Mouse (Mus musculus) spleen, adult 2 months (tissue): ENCODE measurements around the gene Apoe. TPM values are rescaled to one million over a fixed set of nuclear protein-coding genes. Genes with fewer than 3 reads are reported as not detected.

Experiments
- DNase-seq, 2 experiments: peaks; one replicate each; pipeline versions ENCODE4 v3.0.0 to v3.0.0-alpha.2; 2012 to 2021; ENCODE audit warnings: low spot score in 2 of 2, low read depth in 1 of 2
- H3K27ac ChIP-seq: fragments of 200-500 bp; 2 replicates; pipeline ENCODE4 v1.5.1; 2012; ENCODE audit warnings: low read length, inconsistent platforms; ENCODE audit not compliant: insufficient read depth
- H3K27me3 ChIP-seq: fragments of 200-500 bp; 2 replicates; pipeline ENCODE4 v1.6.1; 2012; ENCODE audit warnings: mild to moderate bottlenecking, moderate library complexity, low read length, inconsistent platforms; ENCODE audit not compliant: control insufficient read depth, insufficient read depth
- H3K36me3 ChIP-seq: fragments of 200-500 bp; 2 replicates; pipeline ENCODE4 v1.6.1; 2012; ENCODE audit warnings: mild to moderate bottlenecking, low read length, inconsistent platforms; ENCODE audit not compliant: control insufficient read depth, insufficient read depth
- H3K4me1 ChIP-seq: fragments of 200-500 bp; 2 replicates; pipeline ENCODE4 v1.6.1; 2011; ENCODE audit warnings: inconsistent platforms; ENCODE audit not compliant: control insufficient read depth, insufficient read depth, insufficient read length
- H3K4me3 ChIP-seq: fragments of 200-500 bp; 2 replicates; pipeline ENCODE4 v1.5.1; 2011; ENCODE audit warnings: mild to moderate bottlenecking, inconsistent platforms; ENCODE audit not compliant: insufficient read depth, insufficient read length; ENCODE audit errors: extremely low read depth
- CTCF ChIP-seq: fragments of 200-500 bp; IDR thresholded peaks from 2 replicates; pipeline ENCODE4 v1.5.1; 2011; ENCODE audit warnings: mild to moderate bottlenecking, inconsistent platforms; ENCODE audit not compliant: insufficient read depth, insufficient read length, insufficient replicate concordance; ENCODE audit errors: extremely low read depth
- POLR2A ChIP-seq: fragments of 200-500 bp; IDR thresholded peaks from 2 replicates; pipeline ENCODE4 v1.6.1; 2011; ENCODE audit warnings: low read depth, low read length, inconsistent platforms
- WGBS: fragments of 180-500 bp; shearing (Covaris S2); methylation state at CpG from one replicate; pipeline ENCODE4 v1.1.7; 2018; 5-methylcytosine and 5-hydroxymethylcytosine counted together
- polyA plus RNA-seq: library from polyadenylated mRNA; depleted of rRNA; stranded (reverse); fragments of >200 nt; gene quantifications from 2 replicates; pipeline ENCODE4 v1.2.3, GENCODE M21; 2012

Apoe gene
- polyA plus RNA-seq, 1 experiment: 1,613 TPM

DNA sequence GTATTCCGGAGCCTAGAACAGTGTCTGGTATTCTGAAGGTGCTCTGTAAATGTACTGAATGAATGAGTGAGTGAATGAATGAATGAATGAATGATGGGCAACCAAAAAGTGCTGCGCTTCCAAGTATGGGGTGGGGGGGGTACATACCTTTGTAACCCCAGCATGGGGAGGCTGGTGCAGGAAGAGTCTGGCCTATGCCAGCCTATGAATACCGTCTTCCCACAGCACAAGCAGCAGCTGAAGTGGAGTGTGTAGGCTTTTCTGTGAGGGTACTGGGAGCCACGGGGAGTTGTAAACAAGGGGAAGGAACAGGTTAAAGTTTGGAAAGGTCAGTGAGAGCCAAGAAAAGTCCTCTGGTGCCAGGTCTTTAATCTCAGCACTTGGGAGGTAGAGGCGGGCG lies 44.8 kb upstream of the Apoe start:
- no peak overlapping the region for H3K27ac ChIP-seq
- TF ChIP-seq CTCF: no peak
- TF ChIP-seq POLR2A: no peak
- 85% methylated on average over 6 of the region's 6 CpGs for whole genome bisulfite sequencing
- no peak overlapping the region for H3K4me3 ChIP-seq
- no peaks in the 10 kb centered on the region for H3K27me3 ChIP-seq
- no peaks in the 10 kb centered on the region for H3K36me3 ChIP-seq
- no peak for DNase-seq
- no peaks in the 10 kb centered on the region; the same call in 1 of the 2 replicates for H3K4me1 ChIP-seq

DNA sequence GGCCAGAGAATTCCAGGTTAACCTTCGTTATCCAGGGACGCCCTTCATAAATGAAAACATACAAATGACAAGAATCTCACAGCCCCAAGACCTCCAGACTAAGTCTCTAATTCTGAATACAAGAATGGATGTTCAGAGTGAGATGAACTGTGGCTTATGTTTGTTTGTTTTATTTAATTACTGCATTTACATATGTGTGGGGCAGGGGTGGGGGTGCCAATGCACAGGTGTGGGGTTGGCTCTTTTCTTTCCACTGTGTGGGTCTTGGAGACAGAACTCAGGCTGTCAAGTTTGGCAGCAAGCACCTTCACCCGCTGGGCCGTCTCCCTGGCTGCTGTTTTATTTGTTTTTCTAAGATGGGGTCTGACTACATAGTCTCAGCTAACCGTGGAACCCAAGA lies 43.5 kb upstream of the Apoe start:
- DNase-seq: no peak
- 90% methylated on average over 5 of the region's 5 CpGs for WGBS
- TF ChIP-seq CTCF (no peak), POLR2A (no peak)
- Histone ChIP-seq H3K27me3 (no peaks in the 10 kb centered on the region), H3K36me3 (no peaks in the 10 kb centered on the region), H3K4me3 (no peak overlapping the region), H3K4me1 (no peaks in the 10 kb centered on the region), H3K27ac (no peak overlapping the region)

DNA sequence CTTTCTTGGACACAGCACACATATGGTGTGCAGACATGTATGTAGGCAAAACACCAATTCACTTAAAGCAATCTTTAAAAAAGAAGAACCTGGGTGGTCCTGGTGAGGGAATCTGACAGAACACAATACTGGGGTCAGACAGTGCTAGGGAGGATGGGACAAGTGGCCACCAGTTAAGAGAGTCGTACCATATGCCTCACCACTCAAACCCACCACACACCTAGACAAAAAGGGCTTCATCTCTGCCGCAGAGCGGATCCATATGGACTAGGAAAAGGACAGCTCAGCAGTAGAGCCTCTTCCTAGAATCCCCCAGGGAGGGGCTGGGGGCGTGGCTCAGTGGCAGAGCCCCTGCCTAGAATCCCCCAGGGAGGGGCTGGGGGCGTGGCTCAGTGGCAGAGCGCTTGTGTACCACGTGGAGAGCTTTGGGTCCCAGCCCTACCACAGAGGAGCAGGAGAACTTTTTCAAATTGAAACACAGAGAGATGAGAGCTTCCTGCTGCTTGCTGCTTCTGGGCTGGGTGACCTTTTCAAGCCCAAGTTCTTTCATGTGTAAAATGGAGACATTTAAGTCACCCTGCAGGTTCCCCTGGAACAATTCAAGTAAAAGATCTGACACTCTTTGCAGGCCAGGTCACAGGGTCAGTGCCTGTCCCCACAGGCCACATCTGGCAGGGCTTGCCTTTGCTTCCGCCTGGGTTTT lies 42.5 kb upstream of the Apoe start:
- H3K27ac ChIP-seq: no peak overlapping the region
- no peak for DNase-seq
- H3K4me3 ChIP-seq: no peak overlapping the region
- no peaks in the 10 kb centered on the region for H3K27me3 ChIP-seq
- H3K36me3 ChIP-seq: no peaks in the 10 kb centered on the region
- TF ChIP-seq POLR2A: no peak
- no peak for TF ChIP-seq CTCF
- no peaks in the 10 kb centered on the region for H3K4me1 ChIP-seq
- WGBS: 45% methylated on average over 8 of the region's 8 CpGs

DNA sequence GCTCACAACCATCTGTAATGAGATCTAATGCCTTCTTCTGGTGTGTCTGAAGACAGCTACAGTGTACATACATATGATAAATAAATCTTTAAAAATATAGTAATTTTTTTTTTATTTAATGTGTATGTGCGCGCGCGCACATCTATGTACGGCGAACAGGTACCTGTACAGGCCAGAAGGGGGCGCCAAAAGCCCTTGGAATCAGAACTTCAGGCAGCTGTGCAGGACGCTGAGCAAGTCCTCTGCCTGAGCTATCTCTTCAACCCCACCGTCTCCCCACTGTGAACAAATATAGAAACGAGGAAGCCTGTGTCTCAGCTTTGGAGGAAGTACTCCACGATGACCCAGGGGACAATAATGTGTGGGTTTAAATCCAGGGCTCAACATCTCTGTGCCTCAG lies 41.3 kb upstream of the Apoe start:
- Histone ChIP-seq H3K4me1 (no peaks in the 10 kb centered on the region), H3K4me3 (no peak overlapping the region), H3K27me3 (no peaks in the 10 kb centered on the region), H3K27ac (no peak overlapping the region), H3K36me3 (no peaks in the 10 kb centered on the region)
- no peak for DNase-seq
- 61% methylated on average over 11 of the region's 11 CpGs for WGBS
- TF ChIP-seq CTCF (no peak), POLR2A (no peak)

DNA sequence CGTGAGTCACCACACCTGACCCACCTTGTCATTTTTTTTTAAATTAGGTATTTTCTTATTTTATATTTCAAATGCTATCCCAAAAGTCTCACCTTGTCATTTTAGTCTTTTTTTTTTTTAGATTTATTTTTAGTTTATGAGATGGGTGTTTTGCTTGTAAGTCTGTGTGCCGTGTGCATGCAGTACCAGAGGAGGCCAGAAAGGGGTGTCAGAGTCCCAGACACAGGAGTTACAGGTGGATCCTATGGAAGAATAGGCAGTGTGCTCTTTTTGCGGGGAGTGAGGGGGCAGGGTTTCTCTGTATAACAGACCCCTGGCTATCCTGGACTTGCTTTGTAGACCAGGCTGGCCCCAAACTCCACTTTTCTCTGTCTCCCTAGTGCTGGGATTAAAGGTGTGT lies 39.8 kb upstream of the Apoe start:
- Histone ChIP-seq H3K27me3 (no peaks in the 10 kb centered on the region), H3K4me3 (no peak overlapping the region), H3K36me3 (no peaks in the 10 kb centered on the region), H3K27ac (no peak overlapping the region), H3K4me1 (no peaks in the 10 kb centered on the region)
- 92% methylated on average over 3 of the region's 3 CpGs for WGBS
- DNase-seq: no peak
- TF ChIP-seq POLR2A (no peak), CTCF (no peak)

DNA sequence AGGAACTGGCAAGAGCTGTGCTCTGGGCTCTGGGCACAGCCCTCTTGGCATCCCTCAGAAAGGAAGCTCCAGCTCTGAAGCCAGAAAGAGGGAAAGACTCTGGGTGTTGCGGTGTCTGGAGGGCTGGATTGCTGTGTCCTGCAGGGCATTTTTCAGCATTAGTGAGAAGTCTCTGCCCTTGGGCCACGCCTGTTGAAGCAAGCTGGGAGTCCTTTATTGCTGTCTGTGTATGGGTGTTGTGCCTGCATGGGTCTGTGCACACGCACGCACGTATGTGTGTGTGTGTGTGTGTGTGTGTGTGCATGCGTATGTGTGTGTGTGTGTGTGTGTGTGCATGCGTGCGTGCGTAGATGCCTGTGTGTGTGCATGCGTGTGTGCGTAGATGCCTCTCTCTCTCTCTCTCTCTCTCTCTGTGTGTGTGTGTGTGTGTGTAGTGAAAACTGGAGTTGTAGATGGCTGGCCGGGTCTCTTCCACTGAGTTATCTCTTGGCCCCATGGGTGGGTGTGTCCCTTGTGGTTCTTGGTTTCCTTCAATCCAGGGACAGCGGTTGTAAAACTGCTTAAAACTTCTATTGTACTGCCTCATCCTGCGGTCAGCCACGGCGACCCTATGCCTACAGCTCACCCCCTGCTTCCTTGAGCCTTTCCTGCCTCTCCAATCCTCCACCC lies 37.5 kb upstream of the Apoe start:
- no peaks in the 10 kb centered on the region for H3K4me1 ChIP-seq
- H3K27ac ChIP-seq: no peak overlapping the region; the same call in 1 of the 2 replicates
- no peaks in the 10 kb centered on the region for H3K36me3 ChIP-seq
- no peaks in the 10 kb centered on the region for H3K27me3 ChIP-seq
- WGBS: 40% methylated on average over 16 of the region's 16 CpGs
- no peak for DNase-seq
- H3K4me3 ChIP-seq: no peak overlapping the region
- TF ChIP-seq CTCF (no peak), POLR2A (no peak)

DNA sequence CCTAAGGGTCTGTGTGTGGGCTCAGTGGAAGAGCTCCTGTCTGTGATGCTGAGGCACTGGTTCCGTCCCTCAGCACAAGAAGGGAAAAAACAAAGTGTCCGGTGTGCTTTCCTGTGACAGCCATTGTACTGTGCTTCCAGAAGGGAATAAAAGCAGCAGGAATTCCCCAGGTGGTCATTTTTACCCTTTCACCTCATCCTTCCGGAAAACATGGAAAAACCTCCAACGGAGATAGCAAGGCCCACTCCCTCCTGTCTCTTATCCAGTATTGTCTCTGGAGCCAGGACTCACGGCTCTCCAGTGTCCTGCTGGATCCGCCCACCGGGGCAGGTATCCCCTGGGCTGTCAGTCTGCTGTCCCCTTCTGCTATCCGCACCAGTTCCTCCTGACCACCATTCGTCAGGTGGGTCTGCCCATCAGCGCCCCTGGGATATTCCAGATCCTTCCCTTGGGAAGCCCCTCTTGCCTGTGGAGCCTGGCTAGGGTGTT lies 35.2 kb upstream of the Apoe start:
- TF ChIP-seq CTCF (no peak), POLR2A (no peak)
- 93% methylated on average over 10 of the region's 10 CpGs for WGBS
- no peaks in the 10 kb centered on the region for H3K36me3 ChIP-seq
- H3K27me3 ChIP-seq: no peaks in the 10 kb centered on the region
- no peak overlapping the region for H3K27ac ChIP-seq
- no peak for DNase-seq
- no peaks in the 10 kb centered on the region for H3K4me1 ChIP-seq
- H3K4me3 ChIP-seq: no peak overlapping the region
